Mouse (Mus musculus) forebrain, embryonic 11.5 days (tissue): Measurements from ENCODE around the gene Gm9857. TPM values are rescaled to one million over a fixed set of nuclear protein-coding genes. Genes with fewer than 3 reads are reported as not detected.

Experiments
- ATAC-seq: fragments of 200-750 bp; cut with Nextera tagmentation; replicated peaks from 2 replicates; pipeline ENCODE4 v1.8.0; 2017; ENCODE audit warnings: moderate TSS enrichment; ENCODE audit not compliant: low FRiP score
- DNase-seq: peaks from one replicate; pipeline ENCODE4 v3.0.0-alpha.2; 2017; ENCODE audit warnings: low spot score
- H3K27ac ChIP-seq: fragments of 300-500 bp; sonication (generic); 2 replicates; pipeline ENCODE4 v1.5.1; 2014; ENCODE audit warnings: low read depth, low read length
- H3K27me3 ChIP-seq: fragments of 300-500 bp; sonication (generic); 2 replicates; pipeline ENCODE4 v1.6.1; 2014; ENCODE audit warnings: mild to moderate bottlenecking, low read length, mixed read lengths; ENCODE audit not compliant: control insufficient read depth, insufficient read depth
- H3K36me3 ChIP-seq: fragments of 300-500 bp; sonication (generic); 2 replicates; pipeline ENCODE4 v1.6.1; 2014; ENCODE audit warnings: mild to moderate bottlenecking, low read length, moderate library complexity, mixed read lengths; ENCODE audit not compliant: control insufficient read depth, insufficient read depth
- H3K4me1 ChIP-seq: fragments of 300-500 bp; sonication (generic); replicated peaks from 2 replicates; pipeline ENCODE4 v1.6.1; 2014; ENCODE audit warnings: low read length, mixed read lengths; ENCODE audit not compliant: control insufficient read depth, insufficient read depth
- H3K4me2 ChIP-seq: fragments of 300-500 bp; sonication (generic); 2 replicates; pipeline ENCODE4 v1.6.1; 2014; ENCODE audit warnings: low read depth, mild to moderate bottlenecking, low read length, moderate library complexity, mixed read lengths; ENCODE audit not compliant: severe bottlenecking
- H3K4me3 ChIP-seq: fragments of 300-500 bp; sonication (generic); 2 replicates; pipeline ENCODE4 v1.5.1; 2014; ENCODE audit warnings: low read depth, low read length
- H3K9ac ChIP-seq: fragments of 300-500 bp; sonication (generic); 2 replicates; pipeline ENCODE4 v1.6.1; 2014; ENCODE audit warnings: low read length
- H3K9me3 ChIP-seq: fragments of 300-500 bp; sonication (generic); 2 replicates; pipeline ENCODE4 v1.6.1; 2016; ENCODE audit warnings: low read length, mixed read lengths; ENCODE audit not compliant: control insufficient read depth
- WGBS: fragments of 180-500 bp; shearing (Covaris S2); extraction: QIAGEN DNeasy Blood & Tissue Kit; methylation state at CpG from one replicate; pipeline ENCODE4 v1.1.7; 2014; 5-methylcytosine and 5-hydroxymethylcytosine counted together
- polyA plus RNA-seq: library from polyadenylated mRNA; unstranded; fragments of >200 nt; fragmentation: Nextera tagmentation; extraction: Ambion mirVana; gene quantifications from 2 replicates; pipeline ENCODE4 v1.2.1, GENCODE M21; 2014

Gene Gm9857
- polyA plus RNA-seq, 1 experiment from 2014 or later: not detected

GRCm38 (mm10) chr3:108940996-108941395 is 751 bp upstream of the Gm9857 start:
- no peaks in the 10 kb centered on the region for H3K4me1 ChIP-seq
- DNase-seq: no peak

GRCm38 (mm10) chr3:108939573-108939972 is 672 bp downstream of the Gm9857 start, which contains the start of gene Henmt1:
Gene Henmt1, plus strand, starts transcription at chr3:108939873.
- 84% methylated on average over 5 of the region's 5 CpGs for WGBS
- Histone ChIP-seq H3K4me1 (no peaks in the 10 kb centered on the region), H3K36me3 (no peaks in the 10 kb centered on the region), H3K4me2 (peak within 1 kb of the TSS; percentile 45), H3K9me3 (no peaks in the 10 kb centered on the region), H3K4me3 (0 out of 2 replicates have a peak within 1 kb of the TSS, but pooled peaks have one; percentile 12), H3K9ac (peak within 1 kb of the TSS; percentile 12; the same call in 1 of the 2 replicates), H3K27me3 (no peaks in the 10 kb centered on the region), H3K27ac (no peak within 1 kb of the TSS)
- no peak for ATAC-seq
- DNase-seq: no peak

More at GRCm38 (mm10) chr3:108940996-108941395, 751 bp upstream of the Gm9857 start:
- Histone ChIP-seq H3K9me3 (no peaks in the 10 kb centered on the region), H3K27me3 (no peaks in the 10 kb centered on the region), H3K4me2 (no peak overlapping the region), H3K4me3 (no peak overlapping the region), H3K36me3 (no peaks in the 10 kb centered on the region), H3K27ac (no peak overlapping the region), H3K9ac (no peak overlapping the region)
- WGBS: 83% methylated on average over 10 of the region's 10 CpGs
- ATAC-seq: no peak

GRCm38 (mm10) chr3:108938691-108939090 is 1.6 kb downstream of the Gm9857 start:
- Histone ChIP-seq H3K4me1 (no peaks in the 10 kb centered on the region), H3K9ac (no peak overlapping the region), H3K27ac (no peak overlapping the region), H3K4me3 (no peak overlapping the region), H3K27me3 (no peaks in the 10 kb centered on the region), H3K36me3 (no peaks in the 10 kb centered on the region), H3K4me2 (no peak overlapping the region), H3K9me3 (no peaks in the 10 kb centered on the region)
- 92% methylated on average over 5 of the region's 5 CpGs for WGBS
- ATAC-seq (no peak), DNase-seq (no peak)

- 94% methylated on average over 6 of the region's 6 CpGs for WGBS
- Histone ChIP-seq H3K4me1 (no peaks in the 10 kb centered on the region), H3K4me2 (no peak overlapping the region), H3K9me3 (no peaks in the 10 kb centered on the region), H3K36me3 (no peaks in the 10 kb centered on the region), H3K27ac (no peak overlapping the region), H3K4me3 (no peak overlapping the region), H3K9ac (no peak overlapping the region), H3K27me3 (no peaks in the 10 kb centered on the region)
- ATAC-seq: no peak
- DNase-seq: no peak
Measured at GRCm38 (mm10) chr3:108933557-108933956, 6.7 kb downstream of the Gm9857 start.

GRCm38 (mm10) chr3:108926308-108926707 is 13.9 kb downstream of the Gm9857 start:
- no peaks in the 10 kb centered on the region for H3K9me3 ChIP-seq
- no peaks in the 10 kb centered on the region for H3K27me3 ChIP-seq
- DNase-seq (no peak), ATAC-seq (no peak)
- no peak overlapping the region for H3K4me3 ChIP-seq
- no peaks in the 10 kb centered on the region for H3K4me1 ChIP-seq
- no peaks in the 10 kb centered on the region for H3K36me3 ChIP-seq
- H3K9ac ChIP-seq: no peak overlapping the region
- no peak overlapping the region for H3K27ac ChIP-seq
- no peak overlapping the region for H3K4me2 ChIP-seq
- 76% methylated on average over 1 of the region's 1 CpGs for WGBS

- ATAC-seq: no peak
- H3K27me3 ChIP-seq: no peaks in the 10 kb centered on the region
- H3K4me1 ChIP-seq: no peaks in the 10 kb centered on the region
- no peak overlapping the region for H3K4me3 ChIP-seq
- WGBS: 86% methylated on average over 4 of the region's 4 CpGs
- no peaks in the 10 kb centered on the region for H3K36me3 ChIP-seq
- H3K9ac ChIP-seq: no peak overlapping the region
- no peaks in the 10 kb centered on the region for H3K9me3 ChIP-seq
- DNase-seq: no peak
- no peak overlapping the region for H3K27ac ChIP-seq
- no peak overlapping the region for H3K4me2 ChIP-seq
Measured at GRCm38 (mm10) chr3:108925677-108926076, 14.6 kb downstream of the Gm9857 start.

GRCm38 (mm10) chr3:108921822-108922221 is 18.4 kb downstream of the Gm9857 start:
- 90% methylated on average over 1 of the region's 1 CpGs for WGBS
- no peaks in the 10 kb centered on the region for H3K4me1 ChIP-seq
- DNase-seq (no peak), ATAC-seq (no peak)
- no peaks in the 10 kb centered on the region for H3K36me3 ChIP-seq
- H3K4me2 ChIP-seq: no peak overlapping the region
- H3K27me3 ChIP-seq: no peaks in the 10 kb centered on the region
- no peak overlapping the region for H3K9ac ChIP-seq
- no peaks in the 10 kb centered on the region for H3K9me3 ChIP-seq
- H3K4me3 ChIP-seq: no peak overlapping the region
- H3K27ac ChIP-seq: no peak overlapping the region

- Histone ChIP-seq H3K9me3 (no peaks in the 10 kb centered on the region), H3K4me2 (no peak overlapping the region), H3K4me3 (no peak overlapping the region), H3K9ac (no peak overlapping the region), H3K27me3 (no peaks in the 10 kb centered on the region), H3K27ac (no peak overlapping the region), H3K4me1 (no peaks in the 10 kb centered on the region), H3K36me3 (no peaks in the 10 kb centered on the region)
- no peak for DNase-seq
- WGBS: 87% methylated on average over 3 of the region's 3 CpGs
- ATAC-seq: no peak
Measured at GRCm38 (mm10) chr3:108920442-108921070, 19.7 kb downstream of the Gm9857 start.

- H3K4me1 ChIP-seq: no peaks in the 10 kb centered on the region
- no peaks in the 10 kb centered on the region for H3K27me3 ChIP-seq
- H3K4me3 ChIP-seq: no peak overlapping the region
- DNase-seq: no peak
- WGBS: 98% methylated on average over 1 of the region's 1 CpGs
- no peak for ATAC-seq
- H3K9me3 ChIP-seq: no peaks in the 10 kb centered on the region
- H3K9ac ChIP-seq: no peak overlapping the region
- no peaks in the 10 kb centered on the region for H3K36me3 ChIP-seq
- H3K4me2 ChIP-seq: no peak overlapping the region
- H3K27ac ChIP-seq: no peak overlapping the region
Measured at GRCm38 (mm10) chr3:108918852-108919251, 21.4 kb downstream of the Gm9857 start.
